Mouse (Mus musculus) midbrain, embryonic 16.5 days (tissue): ENCODE measurements around the gene Alpk3. TPM values are rescaled to one million over a fixed set of nuclear protein-coding genes. Genes with fewer than 3 reads are reported as not detected.

Experiments
- ATAC-seq: fragments of 200-750 bp; cut with Nextera tagmentation; 2 replicates; pipeline ENCODE4 v1.8.0; 2017; ENCODE audit warnings: moderate TSS enrichment
- H3K27ac ChIP-seq: fragments of 300-500 bp; sonication (generic); 2 replicates; pipeline ENCODE4 v1.5.1; 2014; ENCODE audit warnings: mild to moderate bottlenecking, low read length, mixed read lengths
- H3K27me3 ChIP-seq: fragments of 300-500 bp; sonication (generic); 2 replicates; pipeline ENCODE4 v1.6.1; 2014; ENCODE audit warnings: low read depth, low read length, mixed read lengths; ENCODE audit not compliant: control insufficient read depth, insufficient read depth
- H3K36me3 ChIP-seq: fragments of 300-500 bp; sonication (generic); 2 replicates; pipeline ENCODE4 v1.6.1; 2014; ENCODE audit warnings: mild to moderate bottlenecking, low read length, moderate library complexity, mixed read lengths; ENCODE audit not compliant: control insufficient read depth, insufficient read depth
- H3K4me1 ChIP-seq: fragments of 300-500 bp; sonication (generic); 2 replicates; pipeline ENCODE4 v1.6.1; 2014; ENCODE audit warnings: mild to moderate bottlenecking, low read length, mixed read lengths; ENCODE audit not compliant: control insufficient read depth, insufficient read depth
- H3K4me2 ChIP-seq: fragments of 300-500 bp; sonication (generic); 2 replicates; pipeline ENCODE4 v1.6.1; 2014; ENCODE audit warnings: mild to moderate bottlenecking, low read length, mixed read lengths
- H3K4me3 ChIP-seq: fragments of 300-500 bp; sonication (generic); 2 replicates; pipeline ENCODE4 v1.5.1; 2014; ENCODE audit warnings: low read depth, mild to moderate bottlenecking, low read length, moderate library complexity, mixed read lengths
- H3K9ac ChIP-seq: fragments of 300-500 bp; sonication (generic); 2 replicates; pipeline ENCODE4 v1.6.1; 2014; ENCODE audit warnings: low read depth, low read length, mixed read lengths
- H3K9me3 ChIP-seq: fragments of 300-500 bp; sonication (generic); replicated peaks from 2 replicates; pipeline ENCODE4 v1.6.1; 2014; ENCODE audit warnings: mild to moderate bottlenecking, low read length, mixed read lengths; ENCODE audit not compliant: control insufficient read depth, poor library complexity, severe bottlenecking
- WGBS: fragments of 180-500 bp; shearing (Covaris S2); extraction: QIAGEN DNeasy Blood & Tissue Kit; methylation state at CpG from one replicate; pipeline ENCODE4 v1.1.7; 2014; 5-methylcytosine and 5-hydroxymethylcytosine counted together
- polyA plus RNA-seq: library from polyadenylated mRNA; unstranded; fragments of >200 nt; fragmentation: Nextera tagmentation; extraction: Ambion mirVana; gene quantifications from 2 replicates; pipeline ENCODE4 v1.2.1, GENCODE M21; 2015

Gene Alpk3
- polyA plus RNA-seq = 0.14 and 0.16 TPM in 2 replicates

DNA sequence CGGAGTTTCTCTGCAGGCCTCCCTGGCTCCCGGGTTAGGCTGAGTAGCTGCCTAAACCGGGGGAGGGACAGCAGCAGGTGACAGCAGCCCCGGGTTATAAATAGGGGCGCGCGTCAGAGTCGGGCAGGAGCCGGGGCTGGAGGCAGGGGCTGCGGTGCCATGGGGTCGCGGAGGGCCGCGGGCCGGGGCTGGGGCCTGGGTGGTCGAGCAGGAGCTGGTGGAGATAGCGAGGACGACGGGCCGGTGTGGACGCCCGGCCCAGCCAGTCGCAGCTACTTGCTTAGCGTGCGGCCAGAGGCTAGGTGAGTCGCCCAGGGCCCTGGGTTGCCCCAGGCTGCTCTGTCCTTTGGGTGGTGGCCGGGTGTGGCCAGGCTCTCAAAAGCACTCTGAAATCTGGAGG lies at the start of gene Alpk3:
TSS of gene Alpk3 (plus strand) at position 130 of the 400 bp plus-strand sequence.
- WGBS = 45% methylated on average over 27 of the region's 27 CpGs
- no peak for ATAC-seq
- H3K9me3 ChIP-seq = no peaks in the 10 kb centered on the region
- H3K27me3 ChIP-seq = no peaks in the 10 kb centered on the region
- H3K4me2 ChIP-seq = no peak within 1 kb of the TSS
- no peak within 1 kb of the TSS for H3K27ac ChIP-seq
- no peak within 1 kb of the TSS for H3K9ac ChIP-seq
- no peak within 1 kb of the TSS for H3K4me3 ChIP-seq
- no peaks in the 10 kb centered on the region for H3K36me3 ChIP-seq
- H3K4me1 ChIP-seq = no peaks in the 10 kb centered on the region

- Histone ChIP-seq H3K9me3 (no peaks in the 10 kb centered on the region), H3K27me3 (no peaks in the 10 kb centered on the region), H3K4me2 (no peak overlapping the region), H3K36me3 (no peaks in the 10 kb centered on the region), H3K9ac (no peak overlapping the region), H3K27ac (no peak overlapping the region), H3K4me1 (no peaks in the 10 kb centered on the region), H3K4me3 (no peak overlapping the region)
- ATAC-seq = no peak
- 75% methylated on average over 3 of the region's 3 CpGs for WGBS
Observed at GRCm38 (mm10) chr7:81008285-81008684, 49.1 kb upstream of the Alpk3 start.

DNA sequence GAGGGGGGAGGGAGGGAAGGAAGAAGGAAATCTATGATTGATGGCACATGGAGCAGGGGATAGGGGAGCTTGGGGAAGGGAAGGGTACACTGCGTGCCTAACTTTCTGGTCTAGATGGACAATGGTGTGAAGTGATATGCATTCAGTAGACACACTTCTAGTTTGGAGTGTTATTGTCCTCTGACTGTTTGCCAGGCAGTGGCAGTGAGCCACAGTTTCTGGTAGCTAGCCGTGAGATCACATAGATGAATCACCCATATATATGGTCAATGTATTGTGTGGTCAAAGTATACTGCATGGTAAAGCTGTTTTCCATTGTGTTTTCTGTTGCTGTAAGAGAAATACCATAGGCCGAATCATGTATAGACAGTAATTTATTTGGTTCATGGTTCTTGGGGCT lies 45.8 kb upstream of the Alpk3 start:
- Histone ChIP-seq H3K4me3 (no peak overlapping the region), H3K36me3 (no peaks in the 10 kb centered on the region), H3K27ac (no peak overlapping the region), H3K4me1 (no peaks in the 10 kb centered on the region), H3K9me3 (no peaks in the 10 kb centered on the region), H3K9ac (no peak overlapping the region), H3K4me2 (no peak overlapping the region), H3K27me3 (no peaks in the 10 kb centered on the region)
- ATAC-seq = no peak
- WGBS = 96% methylated on average over 3 of the region's 3 CpGs

- H3K9me3 ChIP-seq = no peaks in the 10 kb centered on the region
- no peaks in the 10 kb centered on the region for H3K4me1 ChIP-seq
- no peak overlapping the region for H3K4me2 ChIP-seq
- no peak overlapping the region for H3K4me3 ChIP-seq
- 38% methylated on average over 11 of the region's 11 CpGs for WGBS
- H3K27ac ChIP-seq = no peak overlapping the region
- no peaks in the 10 kb centered on the region for H3K27me3 ChIP-seq
- H3K36me3 ChIP-seq = peaks cover 17% of the 10 kb centered on the region
- ATAC-seq = no peak
- H3K9ac ChIP-seq = no peak overlapping the region
Observed at GRCm38 (mm10) chr7:81020307-81020706, 37.1 kb upstream of the Alpk3 start.

GRCm38 (mm10) chr7:81022731-81023130 lies 34.7 kb upstream of the Alpk3 start:
- Histone ChIP-seq H3K27me3 (no peaks in the 10 kb centered on the region), H3K4me3 (no peak overlapping the region), H3K9ac (no peak overlapping the region), H3K4me1 (no peaks in the 10 kb centered on the region), H3K9me3 (no peaks in the 10 kb centered on the region), H3K36me3 (peaks cover 16% of the 10 kb centered on the region), H3K4me2 (no peak overlapping the region), H3K27ac (no peak overlapping the region)
- no peak for ATAC-seq

GRCm38 (mm10) chr7:81024118-81024517 lies 33.3 kb upstream of the Alpk3 start:
- H3K36me3 ChIP-seq = peaks cover 19% of the 10 kb centered on the region
- H3K27me3 ChIP-seq = no peaks in the 10 kb centered on the region
- ATAC-seq = no peak
- no peak overlapping the region for H3K4me3 ChIP-seq
- no peaks in the 10 kb centered on the region for H3K9me3 ChIP-seq
- H3K4me1 ChIP-seq = no peaks in the 10 kb centered on the region
- no peak overlapping the region; the same call in 1 of the 2 replicates for H3K27ac ChIP-seq
- no peak overlapping the region for H3K9ac ChIP-seq
- WGBS = 54% methylated on average over 5 of the region's 5 CpGs
- no peak overlapping the region for H3K4me2 ChIP-seq

DNA sequence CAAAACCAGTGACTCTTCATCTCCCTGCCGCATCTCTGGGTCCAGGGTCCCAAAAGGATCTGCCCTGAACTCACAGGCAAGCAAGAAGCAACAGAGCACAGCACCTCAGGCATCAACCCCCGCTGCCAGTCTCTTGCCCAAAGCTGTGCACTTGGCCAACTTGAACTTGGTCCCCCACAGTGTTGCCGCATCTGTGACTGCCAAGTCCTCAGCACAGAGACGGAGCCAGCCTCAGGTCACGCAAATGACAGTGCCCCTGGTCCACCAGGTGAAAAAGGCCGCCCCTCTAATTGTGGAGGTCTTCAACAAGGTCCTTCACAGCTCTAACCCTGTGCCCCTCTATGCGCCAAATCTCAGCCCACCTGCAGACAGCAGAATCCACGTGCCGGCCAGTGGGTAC lies 32.7 kb upstream of the Alpk3 start:
- 95% methylated on average over 9 of the region's 9 CpGs for WGBS
- Histone ChIP-seq H3K4me1 (no peaks in the 10 kb centered on the region), H3K4me3 (no peak overlapping the region), H3K4me2 (no peak overlapping the region), H3K27me3 (no peaks in the 10 kb centered on the region), H3K36me3 (peaks cover 23% of the 10 kb centered on the region), H3K27ac (no peak overlapping the region), H3K9ac (no peak overlapping the region), H3K9me3 (no peaks in the 10 kb centered on the region)
- ATAC-seq = no peak

- Histone ChIP-seq H3K27me3 (no peaks in the 10 kb centered on the region), H3K4me2 (no peak overlapping the region), H3K9ac (no peak overlapping the region), H3K36me3 (peaks cover 26% of the 10 kb centered on the region), H3K4me3 (no peak overlapping the region), H3K27ac (no peak overlapping the region), H3K4me1 (no peaks in the 10 kb centered on the region), H3K9me3 (no peaks in the 10 kb centered on the region)
- 98% methylated on average over 2 of the region's 2 CpGs for WGBS
- ATAC-seq = no peak
Observed at GRCm38 (mm10) chr7:81025751-81026150, 31.6 kb upstream of the Alpk3 start.

DNA sequence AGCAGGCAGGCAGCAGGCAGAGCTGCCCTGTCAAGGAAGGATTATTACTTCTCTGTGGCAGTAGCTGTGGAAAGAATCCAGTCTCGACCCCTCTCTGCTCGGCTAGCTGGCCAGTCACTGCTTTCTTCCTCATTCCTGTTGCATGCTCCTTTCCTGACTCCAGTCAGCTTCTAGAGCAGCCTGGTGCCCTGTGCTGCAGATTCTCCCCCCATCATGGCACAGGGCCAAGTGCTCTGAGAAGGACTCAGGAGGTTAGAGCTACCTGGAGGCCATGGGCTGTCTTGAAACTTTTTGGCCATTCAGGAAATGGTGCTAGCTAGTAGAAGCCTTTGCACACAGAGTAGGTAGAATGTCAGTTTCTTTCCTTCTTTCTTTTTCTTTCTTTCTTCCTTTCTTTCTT lies 17.7 kb upstream of the Alpk3 start:
- Histone ChIP-seq H3K4me3 (no peak overlapping the region), H3K9me3 (no peaks in the 10 kb centered on the region), H3K4me2 (no peak overlapping the region), H3K36me3 (peaks cover 52% of the 10 kb centered on the region), H3K27me3 (no peaks in the 10 kb centered on the region), H3K4me1 (no peaks in the 10 kb centered on the region), H3K9ac (no peak overlapping the region), H3K27ac (no peak overlapping the region)
- no peak for ATAC-seq
- WGBS = 85% methylated on average over 2 of the region's 2 CpGs
